ENCODE assay signal across 8 mouse cellular contexts in genomic region chr9:121759091-121760081, GRCm38 (mm10). TPM values are rescaled to one million over a fixed set of nuclear protein-coding genes. Genes with fewer than 3 reads are reported as not detected.
DNase-seq lines count a peak whose midpoint lies in the region; ATAC-seq lines count a peak whose summit lies in the region.

Zfp651 (plus strand) TSS chr9:121759330.

- ATAC-seq in CD4-positive, CD25-positive, alpha-beta regulatory T cell, adult 4 months, result peak; percentile 23
- peak; percentile 84 for ATAC-seq in embryonic facial prominence, embryonic 14.5 days (ENCODE audit: low read depth)
- peak; percentile 75 for ATAC-seq in kidney, embryonic 14.5 days (ENCODE audit: low FRiP score, low TSS enrichment)
- ATAC-seq in limb, embryonic 15.5 days (ENCODE audit: insufficient number of reproducible peaks, low FRiP score, low TSS enrichment, low read depth), result peak; percentile 69

- H3K4me1 ChIP-seq in embryonic facial prominence, embryonic 14.5 days (ENCODE audit: control insufficient read depth, insufficient read depth, low read length), result peaks cover 30% of the 10 kb centered on the region
- peaks cover 44% of the 10 kb centered on the region for H3K4me1 ChIP-seq in heart, embryonic 10.5 days
- peaks cover 26% of the 10 kb centered on the region; the same call in 1 of the 2 replicates for H3K4me1 ChIP-seq in kidney, embryonic 14.5 days (ENCODE audit: control insufficient read depth, insufficient read depth, low read length)
- peaks cover 68% of the 10 kb centered on the region for H3K4me1 ChIP-seq in limb, embryonic 15.5 days

- peak within 1 kb of the TSS; percentile 95 for H3K9ac ChIP-seq in embryonic facial prominence, embryonic 14.5 days (ENCODE audit: low read depth, low read length)
- H3K9ac ChIP-seq in kidney, embryonic 14.5 days (ENCODE audit: low read depth, low read length), result peak within 1 kb of the TSS; percentile 92
- H3K9ac ChIP-seq in limb, embryonic 15.5 days, result peak within 1 kb of the TSS; percentile 87

- 1% methylated on average over 29 of the region's 97 CpGs for WGBS in embryonic facial prominence, embryonic 14.5 days
- WGBS in heart, embryonic 10.5 days, result 2% methylated on average over 97 of the region's 97 CpGs
- 1% methylated on average over 80 of the region's 97 CpGs for WGBS in kidney, embryonic 14.5 days
- WGBS in limb, embryonic 15.5 days, result under 1% methylated on average over 66 of the region's 97 CpGs

- DNase-seq in adrenal gland, postnatal 14 days, result peak; percentile 80
- DNase-seq in embryonic facial prominence, embryonic 14.5 days (ENCODE audit: low spot score), result peak; percentile 89
- DNase-seq in heart, embryonic 10.5 days (ENCODE audit: low spot score), result peak; percentile 84
- DNase-seq in naive thymus-derived CD4-positive, alpha-beta T cell, adult 2 months (ENCODE audit: low read depth), result peak; percentile 33
- DNase-seq in T-cell, adult 2 months (ENCODE audit: low spot score), result no peak

- H3K27me3 ChIP-seq in embryonic facial prominence, embryonic 14.5 days (replicated peaks; ENCODE audit: control insufficient read depth, insufficient read depth, low read length), result no peaks in the 10 kb centered on the region
- no peaks in the 10 kb centered on the region for H3K27me3 ChIP-seq in heart, embryonic 10.5 days (ENCODE audit: insufficient read depth, poor library complexity, severe bottlenecking)
- H3K27me3 ChIP-seq in kidney, embryonic 14.5 days (ENCODE audit: control insufficient read depth, insufficient read depth, low read length), result no peaks in the 10 kb centered on the region
- no peaks in the 10 kb centered on the region for H3K27me3 ChIP-seq in limb, embryonic 15.5 days

- peak within 1 kb of the TSS; percentile 95 for H3K27ac ChIP-seq in embryonic facial prominence, embryonic 14.5 days (replicated peaks; ENCODE audit: low read depth, low read length)
- peak within 1 kb of the TSS; percentile 97 for H3K27ac ChIP-seq in heart, embryonic 10.5 days
- peak within 1 kb of the TSS; percentile 93 for H3K27ac ChIP-seq in kidney, embryonic 14.5 days (ENCODE audit: low read depth, low read length)
- H3K27ac ChIP-seq in limb, embryonic 15.5 days, result peak within 1 kb of the TSS; percentile 95

- peak within 1 kb of the TSS; percentile 94 for H3K4me3 ChIP-seq in embryonic facial prominence, embryonic 14.5 days (ENCODE audit: low read depth, low read length)
- peak within 1 kb of the TSS; percentile 82 for H3K4me3 ChIP-seq in heart, embryonic 10.5 days
- peak within 1 kb of the TSS; percentile 86 for H3K4me3 ChIP-seq in kidney, embryonic 14.5 days (ENCODE audit: low read length)
- H3K4me3 ChIP-seq in limb, embryonic 15.5 days, result peak within 1 kb of the TSS; percentile 71

- H3K9me3 ChIP-seq in embryonic facial prominence, embryonic 14.5 days (ENCODE audit: control insufficient read depth, low read length), result no peaks in the 10 kb centered on the region
- no peaks in the 10 kb centered on the region for H3K9me3 ChIP-seq in heart, embryonic 10.5 days
- H3K9me3 ChIP-seq in kidney, embryonic 14.5 days (ENCODE audit: control insufficient read depth, low read length), result no peaks in the 10 kb centered on the region
- H3K9me3 ChIP-seq in limb, embryonic 15.5 days, result no peaks in the 10 kb centered on the region

- peak within 1 kb of the TSS; percentile 86 for H3K4me2 ChIP-seq in embryonic facial prominence, embryonic 14.5 days (ENCODE audit: low read depth, low read length)
- H3K4me2 ChIP-seq in kidney, embryonic 14.5 days (replicated peaks; ENCODE audit: low read depth, low read length), result peak within 1 kb of the TSS; percentile 94
- H3K4me2 ChIP-seq in limb, embryonic 15.5 days, result peak within 1 kb of the TSS; percentile 85

- peaks cover 47% of the 10 kb centered on the region for H3K36me3 ChIP-seq in embryonic facial prominence, embryonic 14.5 days (ENCODE audit: control insufficient read depth, insufficient read depth, low read length)
- H3K36me3 ChIP-seq in heart, embryonic 10.5 days, result peaks cover 53% of the 10 kb centered on the region
- peaks cover 38% of the 10 kb centered on the region for H3K36me3 ChIP-seq in kidney, embryonic 14.5 days (ENCODE audit: control insufficient read depth, insufficient read depth, low read length)
- peaks cover 44% of the 10 kb centered on the region for H3K36me3 ChIP-seq in limb, embryonic 15.5 days

RNA-seq across cellular contexts. Expression of gene Zfp651, which starts in this region (rescaled TPM):
- under 1 TPM; 0.22 to 0.30 TPM for polyA plus RNA-seq in CD4-positive, CD25-positive, alpha-beta regulatory T cell, adult 4 months (2017; shearing (Covaris generic))
- 30.1 and 36.8 TPM in 2 replicates for total RNA-seq in adrenal gland, postnatal 14 days (2021)
- 20.1 and 20.6 TPM in 2 replicates for polyA plus RNA-seq in embryonic facial prominence, embryonic 14.5 days (2014; fragmentation: Nextera tagmentation; extraction: Ambion mirVana)
- polyA plus RNA-seq in heart, embryonic 10.5 days (2016; fragmentation: Nextera tagmentation; extraction: Ambion mirVana), result 6.3 and 7.2 TPM in 2 replicates
- polyA plus RNA-seq in kidney, embryonic 14.5 days (2014; fragmentation: Nextera tagmentation; extraction: Ambion mirVana), result 8.0 and 9.8 TPM in 2 replicates
- 16.2 and 29.6 TPM in 2 replicates for polyA plus RNA-seq in limb, embryonic 15.5 days (2015; fragmentation: Nextera tagmentation; extraction: Ambion mirVana)

Comparison
In these comparisons a context has a peak if more than half of its experiments do, and no peak if none do; other contexts are left out.
1. Peak in ATAC-seq in CD4-positive, CD25-positive, alpha-beta regulatory T cell, adult 4 months; RNA of the gene not detected or under 1 TPM.
2. ATAC-seq: peak in every context shown above with its lines; median percentile 84 in embryonic facial prominence, embryonic 14.5 days; 75 in kidney, embryonic 14.5 days; 69 in limb, embryonic 15.5 days; 23 in CD4-positive, CD25-positive, alpha-beta regulatory T cell, adult 4 months.